Mouse (Mus musculus) liver, embryonic 11.5 days (tissue): Measurements from ENCODE around the gene Plk3. TPM values are rescaled to one million over a fixed set of nuclear protein-coding genes. Genes with fewer than 3 reads are reported as not detected.

Experiments used
- ATAC-seq: fragments of 200-750 bp; cut with Nextera tagmentation; replicated peaks from 2 replicates; pipeline ENCODE4 v1.8.0; 2017; ENCODE audit warnings: moderate number of reproducible peaks, mild to moderate bottlenecking, moderate TSS enrichment, moderate library complexity; ENCODE audit not compliant: low FRiP score
- DNase-seq: peaks from one replicate; pipeline ENCODE4 v3.0.0-alpha.2; 2017; ENCODE audit warnings: low spot score
- H3K27ac ChIP-seq: fragments of 300-500 bp; sonication (generic); 2 replicates; pipeline ENCODE4 v1.5.1; 2014; ENCODE audit warnings: mild to moderate bottlenecking, low read depth, low read length, control low read depth
- H3K27me3 ChIP-seq: fragments of 300-500 bp; sonication (generic); replicated peaks from 2 replicates; pipeline ENCODE4 v1.6.1; 2014; ENCODE audit warnings: low read length, mixed read lengths; ENCODE audit not compliant: control insufficient read depth, insufficient read depth
- H3K36me3 ChIP-seq: fragments of 300-500 bp; sonication (generic); 2 replicates; pipeline ENCODE4 v1.6.1; 2014; ENCODE audit warnings: mild to moderate bottlenecking, low read length, moderate library complexity, mixed read lengths; ENCODE audit not compliant: control insufficient read depth, insufficient read depth
- H3K4me1 ChIP-seq: fragments of 300-500 bp; sonication (generic); replicated peaks from 2 replicates; pipeline ENCODE4 v1.6.1; 2014; ENCODE audit warnings: low read length, mixed read lengths; ENCODE audit not compliant: control insufficient read depth, insufficient read depth
- H3K4me2 ChIP-seq: fragments of 300-500 bp; sonication (generic); 2 replicates; pipeline ENCODE4 v1.6.1; 2014; ENCODE audit warnings: mild to moderate bottlenecking, control low read depth, moderate library complexity
- H3K4me3 ChIP-seq: fragments of 300-500 bp; sonication (generic); 2 replicates; pipeline ENCODE4 v1.5.1; 2014; ENCODE audit warnings: low read depth, low read length, control low read depth
- H3K9ac ChIP-seq: fragments of 300-500 bp; sonication (generic); 2 replicates; pipeline ENCODE4 v1.6.1; 2014; ENCODE audit warnings: low read depth, low read length, control low read depth
- H3K9me3 ChIP-seq: fragments of 300-500 bp; sonication (generic); 2 replicates; pipeline ENCODE4 v1.6.1; 2016; ENCODE audit warnings: low read length, inconsistent platforms, mixed read lengths; ENCODE audit not compliant: control insufficient read depth
- WGBS: fragments of 180-500 bp; shearing (Covaris S2); extraction: QIAGEN DNeasy Blood & Tissue Kit; methylation state at CpG from one replicate; pipeline ENCODE4 v1.1.7; 2014; 5-methylcytosine and 5-hydroxymethylcytosine counted together
- polyA plus RNA-seq: library from polyadenylated mRNA; unstranded; fragments of >200 nt; fragmentation: Nextera tagmentation; extraction: Ambion mirVana; gene quantifications from 2 replicates; pipeline ENCODE4 v1.2.1, GENCODE M21; 2014

The Plk3 gene
- polyA plus RNA-seq, 1 experiment from 2014 or later, result 2.4 TPM

GRCm38 (mm10) chr4:117132794-117133143 lies 994 bp downstream of the Plk3 start:
- peaks cover 7% of the 10 kb centered on the region; the same call in 1 of the 2 replicates for H3K36me3 ChIP-seq
- H3K4me1 ChIP-seq, result peaks cover 23% of the 10 kb centered on the region
- DNase-seq (no peak), ATAC-seq (no peak)
- WGBS, result 22% methylated on average over 11 of the region's 11 CpGs
- no peak overlapping the region for H3K27ac ChIP-seq
- peaks cover 21% of the 10 kb centered on the region for H3K27me3 ChIP-seq
- peak overlapping the region; percentile 100 for H3K4me2 ChIP-seq
- H3K9me3 ChIP-seq, result no peaks in the 10 kb centered on the region
- H3K4me3 ChIP-seq, result peak overlapping the region; percentile 88
- no peak overlapping the region for H3K9ac ChIP-seq

GRCm38 (mm10) chr4:117131890-117132793 lies 1.6 kb downstream of the Plk3 start:
- DNase-seq, result no peak

GRCm38 (mm10) chr4:117131198-117131597 lies 2.6 kb downstream of the Plk3 start:
- 78% methylated on average over 6 of the region's 6 CpGs for WGBS
- no peaks in the 10 kb centered on the region for H3K9me3 ChIP-seq
- DNase-seq (no peak), ATAC-seq (no peak)
- H3K4me1 ChIP-seq, result peaks cover 22% of the 10 kb centered on the region
- peaks cover 21% of the 10 kb centered on the region for H3K27me3 ChIP-seq
- H3K9ac ChIP-seq, result no peak overlapping the region
- no peak overlapping the region for H3K4me2 ChIP-seq
- peaks cover 7% of the 10 kb centered on the region; the same call in 1 of the 2 replicates for H3K36me3 ChIP-seq
- H3K27ac ChIP-seq, result no peak overlapping the region
- no peak overlapping the region for H3K4me3 ChIP-seq

More at GRCm38 (mm10) chr4:117131890-117132793, 1.6 kb downstream of the Plk3 start:
- WGBS, result 37% methylated on average over 7 of the region's 7 CpGs
- no peak overlapping the region for H3K9ac ChIP-seq
- peaks cover 7% of the 10 kb centered on the region; the same call in 1 of the 2 replicates for H3K36me3 ChIP-seq
- H3K9me3 ChIP-seq, result no peaks in the 10 kb centered on the region
- H3K4me1 ChIP-seq, result peaks cover 23% of the 10 kb centered on the region
- H3K27me3 ChIP-seq, result peaks cover 21% of the 10 kb centered on the region
- ATAC-seq, result no peak
- peak overlapping the region; percentile 100 for H3K4me2 ChIP-seq
- H3K27ac ChIP-seq, result no peak overlapping the region
- peak overlapping the region; percentile 88 for H3K4me3 ChIP-seq

- H3K4me3 ChIP-seq, result no peak overlapping the region
Measured at GRCm38 (mm10) chr4:117130790-117131189, 3.0 kb downstream of the Plk3 start.

GRCm38 (mm10) chr4:117127991-117128686 lies 5.6 kb downstream of the Plk3 start:
- Histone ChIP-seq H3K4me2 (no peak overlapping the region), H3K9me3 (no peaks in the 10 kb centered on the region), H3K27me3 (peaks cover 16% of the 10 kb centered on the region), H3K27ac (no peak overlapping the region), H3K4me3 (no peak overlapping the region), H3K9ac (no peak overlapping the region; the same call in 1 of the 2 replicates), H3K36me3 (peaks cover 7% of the 10 kb centered on the region; the same call in 1 of the 2 replicates), H3K4me1 (peaks cover 30% of the 10 kb centered on the region)
- ATAC-seq (no peak), DNase-seq (no peak)
- WGBS, result 88% methylated on average over 33 of the region's 33 CpGs

More at GRCm38 (mm10) chr4:117130790-117131189, 3.0 kb downstream of the Plk3 start:
- WGBS, result 81% methylated on average over 6 of the region's 6 CpGs
- Histone ChIP-seq H3K36me3 (peaks cover 7% of the 10 kb centered on the region; the same call in 1 of the 2 replicates), H3K4me1 (peaks cover 21% of the 10 kb centered on the region), H3K4me2 (no peak overlapping the region), H3K27ac (no peak overlapping the region), H3K27me3 (peaks cover 21% of the 10 kb centered on the region), H3K9ac (no peak overlapping the region), H3K9me3 (no peaks in the 10 kb centered on the region)
- ATAC-seq (no peak), DNase-seq (no peak)

- Histone ChIP-seq H3K4me2 (peak within 1 kb of the TSS; percentile 38), H3K4me1 (peaks cover 26% of the 10 kb centered on the region), H3K27ac (peak within 1 kb of the TSS; percentile 47), H3K4me3 (no peak within 1 kb of the TSS), H3K9ac (peak within 1 kb of the TSS; percentile 50; the same call in 1 of the 2 replicates), H3K36me3 (peaks cover 7% of the 10 kb centered on the region; the same call in 1 of the 2 replicates), H3K27me3 (0 out of 2 replicates have a peak, but pooled peaks cover 4% of the 10 kb centered on the region), H3K9me3 (no peaks in the 10 kb centered on the region)
- no peak for ATAC-seq
- 75% methylated on average over 9 of the region's 9 CpGs for WGBS
- no peak for DNase-seq
Measured at GRCm38 (mm10) chr4:117126675-117127290, 7.0 kb downstream of the Plk3 start, which contains the start of gene Tctex1d4. TSS of gene Tctex1d4 (plus strand) at chr4:117126794.

GRCm38 (mm10) chr4:117125910-117126674 lies 7.7 kb downstream of the Plk3 start:
- 38% methylated on average over 15 of the region's 15 CpGs for WGBS
- Histone ChIP-seq H3K9me3 (no peaks in the 10 kb centered on the region), H3K4me2 (peak overlapping the region; percentile 38), H3K36me3 (peaks cover 7% of the 10 kb centered on the region; the same call in 1 of the 2 replicates), H3K27me3 (no peaks in the 10 kb centered on the region), H3K4me3 (no peak overlapping the region), H3K27ac (peak overlapping the region; percentile 47), H3K4me1 (peaks cover 31% of the 10 kb centered on the region), H3K9ac (peak overlapping the region; percentile 50; the same call in 1 of the 2 replicates)
- DNase-seq (peak; percentile 47), ATAC-seq (peak; percentile 51)
